Mouse (Mus musculus): ENCODE results near the gene Myh11. TPM values are rescaled to one million over a fixed set of nuclear protein-coding genes. Genes with fewer than 3 reads are reported as not detected.

The Myh11 gene
- polyA plus RNA-seq, 1 experiment from 2014 or later, result 0.08 TPM

DNA sequence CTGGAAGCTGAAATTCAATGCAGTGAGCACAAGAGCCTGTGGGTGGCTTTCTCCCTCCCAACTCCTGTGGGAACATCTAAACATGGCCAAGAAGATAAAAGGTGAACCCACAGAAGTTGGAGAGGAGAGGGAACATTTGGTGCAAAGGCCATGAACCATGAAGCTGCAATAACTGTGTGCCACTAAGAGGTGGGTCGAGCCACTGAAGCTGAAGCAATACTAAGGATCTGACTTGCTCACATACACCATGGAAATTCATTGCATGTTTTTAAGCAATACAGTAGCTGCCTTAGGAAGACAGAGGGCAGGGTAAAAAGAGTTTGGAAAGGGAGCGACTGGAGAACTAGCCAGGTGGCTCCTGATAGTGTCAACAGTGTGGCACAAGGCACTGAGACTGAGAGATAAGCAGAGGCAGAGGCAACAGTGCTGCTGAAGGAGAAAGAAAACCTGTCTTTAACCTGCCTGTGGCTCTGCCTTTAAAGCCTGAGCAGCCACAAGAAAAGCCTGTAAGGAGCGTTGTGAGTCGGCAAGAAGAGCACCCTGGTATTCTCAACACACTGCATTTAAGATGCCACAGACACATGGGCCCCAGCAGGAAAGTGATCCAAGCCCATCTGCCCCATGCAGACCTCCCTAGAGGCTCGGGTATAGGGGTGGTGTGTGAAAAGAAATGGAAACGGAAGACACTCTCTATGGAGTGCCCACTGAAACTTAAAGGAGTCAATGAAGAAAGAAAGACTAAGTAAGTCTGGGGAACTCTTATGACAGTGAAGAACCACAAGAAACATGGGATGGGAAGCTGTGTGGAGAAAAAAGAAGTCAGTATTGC lies 17.3 kb upstream of the Myh11 start:
- H3K4me1 ChIP-seq (ENCODE audit: control insufficient read depth, insufficient read depth, low read length), result no peaks in the 10 kb centered on the region
- no peak overlapping the region for H3K4me3 ChIP-seq (ENCODE audit: low read depth, low read length)
- no peak overlapping the region; the same call in 1 of the 2 replicates for H3K9ac ChIP-seq (ENCODE audit: low read length)
- WGBS, result 91% methylated on average over 6 of the region's 6 CpGs
- peaks cover 5% of the 10 kb centered on the region; the same call in 1 of the 2 replicates for H3K36me3 ChIP-seq (ENCODE audit: control insufficient read depth, insufficient read depth, low read length)
- H3K4me2 ChIP-seq (ENCODE audit: low read depth, severe bottlenecking), result no peak overlapping the region
- H3K9me3 ChIP-seq (ENCODE audit: control insufficient read depth, low read length), result no peaks in the 10 kb centered on the region
- DNase-seq (ENCODE audit: low spot score) (no peak), ATAC-seq (ENCODE audit: insufficient number of reproducible peaks, low FRiP score, low TSS enrichment, low read depth) (no peak)
- no peak overlapping the region for H3K27ac ChIP-seq (replicated peaks; ENCODE audit: low read depth, low read length)
- H3K27me3 ChIP-seq (ENCODE audit: control insufficient read depth, insufficient read depth, low read length), result no peaks in the 10 kb centered on the region

- H3K36me3 ChIP-seq (ENCODE audit: control insufficient read depth, insufficient read depth, low read length), result peaks cover 6% of the 10 kb centered on the region
- no peak overlapping the region for H3K27ac ChIP-seq (replicated peaks; ENCODE audit: low read depth, low read length)
- H3K4me2 ChIP-seq (ENCODE audit: low read depth, severe bottlenecking), result no peak overlapping the region
- 93% methylated on average over 1 of the region's 1 CpGs for WGBS
- no peaks in the 10 kb centered on the region for H3K9me3 ChIP-seq (ENCODE audit: control insufficient read depth, low read length)
- no peak overlapping the region for H3K9ac ChIP-seq (ENCODE audit: low read length)
- no peaks in the 10 kb centered on the region for H3K27me3 ChIP-seq (ENCODE audit: control insufficient read depth, insufficient read depth, low read length)
- ATAC-seq (ENCODE audit: insufficient number of reproducible peaks, low FRiP score, low TSS enrichment, low read depth), result no peak
- DNase-seq (ENCODE audit: low spot score), result no peak
- H3K4me1 ChIP-seq (ENCODE audit: control insufficient read depth, insufficient read depth, low read length), result no peaks in the 10 kb centered on the region
- no peak overlapping the region for H3K4me3 ChIP-seq (ENCODE audit: low read depth, low read length)
Observed at GRCm38 (mm10) chr16:14307373-14307772, 16.2 kb upstream of the Myh11 start.

DNA sequence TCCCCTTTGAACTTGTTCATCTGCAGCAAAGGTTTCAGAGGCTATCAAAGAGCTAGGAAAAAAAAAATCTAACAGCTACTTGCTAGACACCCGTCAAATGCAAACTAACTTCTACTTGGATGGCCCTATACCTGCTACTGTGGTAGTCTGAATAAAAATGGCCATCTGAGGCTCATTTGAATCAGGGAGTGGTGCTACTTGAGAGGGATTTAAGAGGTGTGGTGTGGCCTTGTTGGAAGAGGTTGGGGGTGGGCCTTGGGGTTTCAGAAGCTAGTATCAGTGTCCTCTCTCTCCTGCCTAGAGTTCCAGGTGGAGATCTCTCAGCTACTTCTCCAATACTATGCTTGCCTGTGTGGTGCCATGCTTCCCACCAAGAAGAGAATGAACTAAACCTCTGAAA lies 15.3 kb upstream of the Myh11 start:
- DNase-seq (ENCODE audit: low spot score) (no peak), ATAC-seq (ENCODE audit: insufficient number of reproducible peaks, low FRiP score, low TSS enrichment, low read depth) (no peak)
- H3K36me3 ChIP-seq (ENCODE audit: control insufficient read depth, insufficient read depth, low read length), result peaks cover 6% of the 10 kb centered on the region
- H3K27ac ChIP-seq (replicated peaks; ENCODE audit: low read depth, low read length), result no peak overlapping the region
- H3K4me1 ChIP-seq (ENCODE audit: control insufficient read depth, insufficient read depth, low read length), result no peaks in the 10 kb centered on the region
- H3K4me3 ChIP-seq (ENCODE audit: low read depth, low read length), result no peak overlapping the region
- no peaks in the 10 kb centered on the region for H3K9me3 ChIP-seq (ENCODE audit: control insufficient read depth, low read length)
- WGBS, result 82% methylated on average over 1 of the region's 1 CpGs
- no peak overlapping the region for H3K4me2 ChIP-seq (ENCODE audit: low read depth, severe bottlenecking)
- no peaks in the 10 kb centered on the region for H3K27me3 ChIP-seq (ENCODE audit: control insufficient read depth, insufficient read depth, low read length)
- no peak overlapping the region for H3K9ac ChIP-seq (ENCODE audit: low read length)

GRCm38 (mm10) chr16:14304791-14305190 lies 13.6 kb upstream of the Myh11 start:
- H3K9ac ChIP-seq (ENCODE audit: low read length), result no peak overlapping the region
- H3K27ac ChIP-seq (replicated peaks; ENCODE audit: low read depth, low read length), result no peak overlapping the region
- ATAC-seq (ENCODE audit: insufficient number of reproducible peaks, low FRiP score, low TSS enrichment, low read depth), result no peak
- H3K4me1 ChIP-seq (ENCODE audit: control insufficient read depth, insufficient read depth, low read length), result no peaks in the 10 kb centered on the region
- no peak overlapping the region for H3K4me2 ChIP-seq (ENCODE audit: low read depth, severe bottlenecking)
- H3K36me3 ChIP-seq (ENCODE audit: control insufficient read depth, insufficient read depth, low read length), result peaks cover 8% of the 10 kb centered on the region
- no peaks in the 10 kb centered on the region for H3K9me3 ChIP-seq (ENCODE audit: control insufficient read depth, low read length)
- no peak overlapping the region for H3K4me3 ChIP-seq (ENCODE audit: low read depth, low read length)
- no peaks in the 10 kb centered on the region for H3K27me3 ChIP-seq (ENCODE audit: control insufficient read depth, insufficient read depth, low read length)
- WGBS, result 92% methylated on average over 3 of the region's 3 CpGs
- DNase-seq (ENCODE audit: low spot score), result no peak

GRCm38 (mm10) chr16:14303676-14304075 lies 12.5 kb upstream of the Myh11 start:
- ATAC-seq (ENCODE audit: insufficient number of reproducible peaks, low FRiP score, low TSS enrichment, low read depth) (no peak), DNase-seq (ENCODE audit: low spot score) (no peak)
- H3K4me1 ChIP-seq (ENCODE audit: control insufficient read depth, insufficient read depth, low read length), result no peaks in the 10 kb centered on the region
- peaks cover 10% of the 10 kb centered on the region for H3K36me3 ChIP-seq (ENCODE audit: control insufficient read depth, insufficient read depth, low read length)
- no peak overlapping the region for H3K4me3 ChIP-seq (ENCODE audit: low read depth, low read length)
- WGBS, result 88% methylated on average over 7 of the region's 7 CpGs
- H3K27me3 ChIP-seq (ENCODE audit: control insufficient read depth, insufficient read depth, low read length), result no peaks in the 10 kb centered on the region
- no peak overlapping the region for H3K4me2 ChIP-seq (ENCODE audit: low read depth, severe bottlenecking)
- H3K9ac ChIP-seq (ENCODE audit: low read length), result no peak overlapping the region
- H3K9me3 ChIP-seq (ENCODE audit: control insufficient read depth, low read length), result no peaks in the 10 kb centered on the region
- H3K27ac ChIP-seq (replicated peaks; ENCODE audit: low read depth, low read length), result no peak overlapping the region

DNA sequence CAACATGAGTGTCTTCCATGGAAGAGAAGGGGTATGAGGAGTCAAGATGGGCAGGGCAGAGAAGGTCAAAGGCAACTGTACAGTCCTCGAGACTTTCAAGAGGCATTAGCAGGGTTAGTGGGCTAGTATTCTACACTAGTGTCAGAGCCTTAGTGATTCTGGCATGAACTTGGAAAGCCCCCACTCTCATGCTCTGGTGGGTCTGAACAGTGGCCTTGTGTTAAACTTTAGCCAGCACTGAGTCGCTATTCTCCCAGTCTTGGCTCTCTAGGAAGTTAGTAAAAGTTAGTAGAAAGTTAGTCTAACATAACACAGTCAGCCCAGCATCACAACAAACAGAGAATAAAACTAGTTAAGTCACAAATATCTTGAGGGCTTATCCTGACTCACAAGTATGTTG lies 12.0 kb upstream of the Myh11 start:
- Histone ChIP-seq H3K27ac (replicated peaks; ENCODE audit: low read depth, low read length) (no peak overlapping the region), H3K9ac (ENCODE audit: low read length) (no peak overlapping the region), H3K27me3 (ENCODE audit: control insufficient read depth, insufficient read depth, low read length) (no peaks in the 10 kb centered on the region), H3K4me3 (ENCODE audit: low read depth, low read length) (no peak overlapping the region), H3K4me2 (ENCODE audit: low read depth, severe bottlenecking) (no peak overlapping the region), H3K4me1 (ENCODE audit: control insufficient read depth, insufficient read depth, low read length) (no peaks in the 10 kb centered on the region), H3K36me3 (ENCODE audit: control insufficient read depth, insufficient read depth, low read length) (peaks cover 10% of the 10 kb centered on the region), H3K9me3 (ENCODE audit: control insufficient read depth, low read length) (no peaks in the 10 kb centered on the region)
- ATAC-seq (ENCODE audit: insufficient number of reproducible peaks, low FRiP score, low TSS enrichment, low read depth) (no peak), DNase-seq (ENCODE audit: low spot score) (no peak)
- 89% methylated on average over 2 of the region's 2 CpGs for WGBS

- 93% methylated on average over 4 of the region's 4 CpGs for WGBS
- no peaks in the 10 kb centered on the region for H3K27me3 ChIP-seq (ENCODE audit: control insufficient read depth, insufficient read depth, low read length)
- ATAC-seq (ENCODE audit: insufficient number of reproducible peaks, low FRiP score, low TSS enrichment, low read depth) (no peak), DNase-seq (ENCODE audit: low spot score) (no peak)
- H3K36me3 ChIP-seq (ENCODE audit: control insufficient read depth, insufficient read depth, low read length), result peaks cover 7% of the 10 kb centered on the region
- H3K9ac ChIP-seq (ENCODE audit: low read length), result no peak overlapping the region
- H3K4me2 ChIP-seq (ENCODE audit: low read depth, severe bottlenecking), result no peak overlapping the region
- H3K9me3 ChIP-seq (ENCODE audit: control insufficient read depth, low read length), result no peaks in the 10 kb centered on the region
- H3K27ac ChIP-seq (replicated peaks; ENCODE audit: low read depth, low read length), result no peak overlapping the region
- H3K4me3 ChIP-seq (ENCODE audit: low read depth, low read length), result no peak overlapping the region
- no peaks in the 10 kb centered on the region for H3K4me1 ChIP-seq (ENCODE audit: control insufficient read depth, insufficient read depth, low read length)
Observed at GRCm38 (mm10) chr16:14298461-14298860, 7.3 kb upstream of the Myh11 start.

GRCm38 (mm10) chr16:14297746-14298145 lies 6.6 kb upstream of the Myh11 start:
- Histone ChIP-seq H3K27me3 (ENCODE audit: control insufficient read depth, insufficient read depth, low read length) (0 out of 2 replicates have a peak, but pooled peaks cover 1% of the 10 kb centered on the region), H3K9me3 (ENCODE audit: control insufficient read depth, low read length) (no peaks in the 10 kb centered on the region), H3K27ac (replicated peaks; ENCODE audit: low read depth, low read length) (no peak overlapping the region), H3K9ac (ENCODE audit: low read length) (no peak overlapping the region), H3K4me2 (ENCODE audit: low read depth, severe bottlenecking) (no peak overlapping the region), H3K4me1 (ENCODE audit: control insufficient read depth, insufficient read depth, low read length) (no peaks in the 10 kb centered on the region), H3K4me3 (ENCODE audit: low read depth, low read length) (no peak overlapping the region), H3K36me3 (ENCODE audit: control insufficient read depth, insufficient read depth, low read length) (peaks cover 5% of the 10 kb centered on the region; the same call in 1 of the 2 replicates)
- ATAC-seq (ENCODE audit: insufficient number of reproducible peaks, low FRiP score, low TSS enrichment, low read depth), result no peak
- 89% methylated on average over 4 of the region's 4 CpGs for WGBS
- no peak for DNase-seq (ENCODE audit: low spot score)
